Mouse (Mus musculus) hindbrain, embryonic 11.5 days (tissue): ENCODE measurements around the gene Ascc1. TPM values are rescaled to one million over a fixed set of nuclear protein-coding genes. Genes with fewer than 3 reads are reported as not detected.

Experiments used
- ATAC-seq: fragments of 200-750 bp; cut with Nextera tagmentation; 2 replicates; pipeline ENCODE4 v1.8.0; 2017; ENCODE audit warnings: mild to moderate bottlenecking, moderate TSS enrichment, moderate library complexity; ENCODE audit not compliant: low FRiP score
- DNase-seq: peaks from one replicate; pipeline ENCODE4 v3.0.0-alpha.2; 2015; ENCODE audit warnings: low spot score
- H3K27ac ChIP-seq: fragments of 300-500 bp; sonication (generic); 2 replicates; pipeline ENCODE4 v1.5.1; 2014; ENCODE audit warnings: mild to moderate bottlenecking, low read depth, low read length
- H3K27me3 ChIP-seq: fragments of 300-500 bp; sonication (generic); 2 replicates; pipeline ENCODE4 v1.6.1; 2014; ENCODE audit warnings: mild to moderate bottlenecking, low read length, moderate library complexity, mixed read lengths; ENCODE audit not compliant: control insufficient read depth, insufficient read depth
- H3K36me3 ChIP-seq: fragments of 300-500 bp; sonication (generic); 2 replicates; pipeline ENCODE4 v1.6.1; 2014; ENCODE audit warnings: mild to moderate bottlenecking, low read length, moderate library complexity, mixed read lengths; ENCODE audit not compliant: control insufficient read depth, insufficient read depth
- H3K4me1 ChIP-seq: fragments of 300-500 bp; sonication (generic); replicated peaks from 2 replicates; pipeline ENCODE4 v1.6.1; 2014; ENCODE audit warnings: low read length, mixed read lengths; ENCODE audit not compliant: control insufficient read depth, insufficient read depth
- H3K4me2 ChIP-seq: fragments of 300-500 bp; sonication (generic); replicated peaks from 2 replicates; pipeline ENCODE4 v1.6.1; 2014; ENCODE audit warnings: mild to moderate bottlenecking, low read depth, low read length
- H3K4me3 ChIP-seq: fragments of 300-500 bp; sonication (generic); 2 replicates; pipeline ENCODE4 v1.5.1; 2014; ENCODE audit warnings: low read depth, low read length
- H3K9ac ChIP-seq: fragments of 300-500 bp; sonication (generic); 2 replicates; pipeline ENCODE4 v1.6.1; 2014; ENCODE audit warnings: low read depth, low read length
- H3K9me3 ChIP-seq: fragments of 300-500 bp; sonication (generic); 2 replicates; pipeline ENCODE4 v1.6.1; 2016; ENCODE audit warnings: low read length; ENCODE audit not compliant: control insufficient read depth
- WGBS: fragments of 180-500 bp; shearing (Covaris S2); extraction: QIAGEN DNeasy Blood & Tissue Kit; methylation state at CpG from one replicate; pipeline ENCODE4 v1.1.7; 2014; 5-methylcytosine and 5-hydroxymethylcytosine counted together
- polyA plus RNA-seq: library from polyadenylated mRNA; unstranded; fragments of >200 nt; fragmentation: Nextera tagmentation; extraction: Ambion mirVana; gene quantifications from 2 replicates; pipeline ENCODE4 v1.2.1, GENCODE M21; 2014

The Ascc1 gene
- polyA plus RNA-seq: 41.1 and 42.9 TPM in 2 replicates

- peak within 1 kb of the TSS; percentile 84 for H3K4me2 ChIP-seq
- peak; percentile 97 for ATAC-seq
- H3K27me3 ChIP-seq: no peaks in the 10 kb centered on the region
- 0 out of 2 replicates have a peak, but pooled peaks cover 4% of the 10 kb centered on the region for H3K4me1 ChIP-seq
- H3K36me3 ChIP-seq: no peaks in the 10 kb centered on the region
- peak; percentile 99 for DNase-seq
- peak within 1 kb of the TSS; percentile 72 for H3K4me3 ChIP-seq
- under 1% methylated on average over 50 of the region's 51 CpGs for WGBS
- peak within 1 kb of the TSS; percentile 76 for H3K9ac ChIP-seq
- peak within 1 kb of the TSS; percentile 94 for H3K27ac ChIP-seq
- no peaks in the 10 kb centered on the region for H3K9me3 ChIP-seq
Observed at GRCm38 (mm10) chr10:60002673-60003212, at the start of gene Ascc1, which contains the start of gene Anapc16. TSS of gene Ascc1 (plus strand) at chr10:60002805. TSS of gene Anapc16 (minus strand) at chr10:60003135.

GRCm38 (mm10) chr10:59953564-59954039, 49.0 kb upstream of the Ascc1 start:
- no peaks in the 10 kb centered on the region for H3K36me3 ChIP-seq
- H3K9me3 ChIP-seq: no peaks in the 10 kb centered on the region
- no peak overlapping the region for H3K9ac ChIP-seq
- ATAC-seq: no peak
- H3K4me3 ChIP-seq: no peak overlapping the region
- no peak overlapping the region for H3K4me2 ChIP-seq
- no peak overlapping the region for H3K27ac ChIP-seq
- 34% methylated on average over 7 of the region's 7 CpGs for WGBS
- H3K4me1 ChIP-seq: peaks cover 12% of the 10 kb centered on the region
- no peak for DNase-seq
- H3K27me3 ChIP-seq: no peaks in the 10 kb centered on the region

- peaks cover 16% of the 10 kb centered on the region for H3K4me1 ChIP-seq
- H3K4me3 ChIP-seq: no peak overlapping the region
- no peak overlapping the region for H3K4me2 ChIP-seq
- no peaks in the 10 kb centered on the region for H3K27me3 ChIP-seq
- H3K27ac ChIP-seq: no peak overlapping the region
- no peak for DNase-seq
- WGBS: 55% methylated on average over 5 of the region's 5 CpGs
- no peak overlapping the region for H3K9ac ChIP-seq
- ATAC-seq: no peak
- no peaks in the 10 kb centered on the region for H3K9me3 ChIP-seq
- no peaks in the 10 kb centered on the region for H3K36me3 ChIP-seq
Observed at GRCm38 (mm10) chr10:59956681-59957080, 45.9 kb upstream of the Ascc1 start.

- DNase-seq (no peak), ATAC-seq (0 out of 2 replicates have a peak, but pooled peaks have one; percentile 6)
- Histone ChIP-seq H3K9ac (peak overlapping the region; percentile 15; the same call in 1 of the 2 replicates), H3K4me3 (no peak overlapping the region), H3K4me2 (peak overlapping the region; percentile 20), H3K4me1 (peaks cover 16% of the 10 kb centered on the region), H3K27ac (peak overlapping the region; percentile 58; the same call in 1 of the 2 replicates), H3K36me3 (no peaks in the 10 kb centered on the region), H3K27me3 (no peaks in the 10 kb centered on the region), H3K9me3 (no peaks in the 10 kb centered on the region)
- 11% methylated on average over 25 of the region's 25 CpGs for WGBS
Observed at GRCm38 (mm10) chr10:59957171-59958149, 45.1 kb upstream of the Ascc1 start.

- WGBS: 22% methylated on average over 5 of the region's 5 CpGs
- peak overlapping the region; percentile 17; the same call in 1 of the 2 replicates for H3K9ac ChIP-seq
- H3K4me3 ChIP-seq: no peak overlapping the region
- no peak overlapping the region; the same call in 1 of the 2 replicates for H3K4me2 ChIP-seq
- H3K9me3 ChIP-seq: no peaks in the 10 kb centered on the region
- DNase-seq (no peak), ATAC-seq (peak; percentile 65)
- H3K27me3 ChIP-seq: no peaks in the 10 kb centered on the region
- H3K4me1 ChIP-seq: peaks cover 16% of the 10 kb centered on the region
- H3K27ac ChIP-seq: peak overlapping the region; percentile 58
- no peaks in the 10 kb centered on the region for H3K36me3 ChIP-seq
Observed at GRCm38 (mm10) chr10:59958458-59958857, 44.1 kb upstream of the Ascc1 start.

GRCm38 (mm10) chr10:59959517-59959916, 43.1 kb upstream of the Ascc1 start:
- no peak overlapping the region for H3K9ac ChIP-seq
- no peak overlapping the region for H3K4me2 ChIP-seq
- DNase-seq (no peak), ATAC-seq (no peak)
- no peak overlapping the region for H3K27ac ChIP-seq
- H3K9me3 ChIP-seq: no peaks in the 10 kb centered on the region
- H3K36me3 ChIP-seq: no peaks in the 10 kb centered on the region
- 76% methylated on average over 11 of the region's 12 CpGs for WGBS
- no peaks in the 10 kb centered on the region for H3K27me3 ChIP-seq
- no peak overlapping the region for H3K4me3 ChIP-seq
- H3K4me1 ChIP-seq: peaks cover 18% of the 10 kb centered on the region

GRCm38 (mm10) chr10:59963609-59964008, 39.0 kb upstream of the Ascc1 start:
- Histone ChIP-seq H3K4me1 (peaks cover 10% of the 10 kb centered on the region), H3K9ac (no peak overlapping the region), H3K9me3 (no peaks in the 10 kb centered on the region), H3K27me3 (no peaks in the 10 kb centered on the region), H3K4me2 (no peak overlapping the region), H3K27ac (peak overlapping the region; percentile 25; the same call in 1 of the 2 replicates), H3K4me3 (no peak overlapping the region), H3K36me3 (no peaks in the 10 kb centered on the region)
- DNase-seq: no peak
- 46% methylated on average over 2 of the region's 2 CpGs for WGBS
- ATAC-seq: no peak

- Histone ChIP-seq H3K9ac (peak overlapping the region; percentile 34; the same call in 1 of the 2 replicates), H3K9me3 (no peaks in the 10 kb centered on the region), H3K4me3 (peak overlapping the region; percentile 18), H3K27ac (peak overlapping the region; percentile 65), H3K27me3 (no peaks in the 10 kb centered on the region), H3K4me2 (peak overlapping the region; percentile 38), H3K4me1 (peaks cover 7% of the 10 kb centered on the region; the same call in 1 of the 2 replicates), H3K36me3 (no peaks in the 10 kb centered on the region)
- peak; percentile 73 for DNase-seq
- WGBS: 7% methylated on average over 12 of the region's 23 CpGs
- ATAC-seq: peak; percentile 82
Observed at GRCm38 (mm10) chr10:59964504-59965361, 37.9 kb upstream of the Ascc1 start.
